Mouse (Mus musculus) embryonic fibroblast, embryonic 13.5 days (primary cell): ENCODE data around the gene Clec4g.

Experiments used
- CTCF ChIP-seq: IDR thresholded peaks from 2 replicates; pipeline ENCODE4 v1.5.1; 2011; ENCODE audit warnings: mild to moderate bottlenecking, control low read depth, low read length, moderate library complexity, borderline replicate concordance; ENCODE audit not compliant: insufficient read depth
- POLR2A ChIP-seq: IDR thresholded peaks from 2 replicates; pipeline ENCODE4 v1.6.1; 2011; ENCODE audit warnings: low read depth, mild to moderate bottlenecking, control low read depth, low read length, moderate library complexity

DNA sequence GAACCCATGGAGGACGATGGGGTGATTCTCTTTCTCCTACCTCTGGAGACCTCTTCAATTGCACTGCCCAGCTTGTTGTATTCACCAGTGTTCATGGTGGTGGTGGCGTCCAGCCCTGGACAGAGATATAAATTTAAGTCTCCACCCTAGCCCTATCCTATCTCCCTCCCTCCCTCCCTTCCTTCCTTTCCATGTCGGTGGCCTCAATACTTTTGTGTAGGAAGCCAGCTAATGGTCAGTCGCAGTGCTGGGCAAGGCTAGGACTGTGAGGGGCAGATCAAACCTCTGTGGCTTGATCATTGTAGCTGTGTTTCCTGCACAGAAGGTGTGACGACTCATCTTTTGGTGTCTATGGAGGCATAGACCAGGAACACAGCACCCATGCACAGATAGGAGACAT, at the start of gene Clec4g:
- TF ChIP-seq CTCF: no peak
- TF ChIP-seq POLR2A: no peak
